ENCODE assay signal across 33 mouse cellular contexts in the genomic region with DNA sequence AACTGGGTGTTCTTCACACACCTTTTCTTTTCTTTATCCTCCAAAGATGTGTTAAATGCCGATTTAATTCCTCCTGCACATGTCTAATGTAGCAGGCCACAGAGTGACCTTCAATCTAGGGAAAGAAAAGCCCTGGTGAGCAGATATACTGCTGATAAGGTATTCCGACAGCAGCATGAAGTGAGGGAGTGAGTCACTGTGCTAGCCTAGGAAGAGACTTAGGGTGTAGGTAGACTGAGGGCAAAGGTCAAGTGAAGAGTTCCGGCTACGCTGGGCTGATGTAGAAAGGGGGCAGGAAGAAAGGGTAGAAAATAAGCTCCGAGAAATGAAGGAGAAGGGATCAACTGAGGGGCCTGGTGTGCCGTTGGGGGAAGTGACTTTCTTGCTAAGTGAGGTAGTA. TPM values are rescaled to one million over a fixed set of nuclear protein-coding genes. Genes with fewer than 3 reads are reported as not detected.
DNase-seq lines count a peak whose midpoint lies in the region; ATAC-seq and TF ChIP-seq lines count a peak whose summit lies in the region.
"Had no signal": no experiment of that assay in that cellular context is flagged by ENCODE, and none has a peak within 500 bp of the region (broad histone marks: within the 10 kb centered on the region; RNA-seq: fewer than 3 reads in every experiment).

No protein-coding gene starts in this region.

- no peaks in the 10 kb centered on the region for H3K4me1 ChIP-seq in intestine, postnatal 0 days (replicated peaks; ENCODE audit: control insufficient read depth, insufficient read depth, low read length)
- H3K4me1 ChIP-seq in stomach, postnatal 0 days (replicated peaks; ENCODE audit: control insufficient read depth, insufficient read depth): peaks cover 4% of the 10 kb centered on the region; the same call in 1 of the 2 replicates

- peak overlapping the region; percentile 87 for H3K27ac ChIP-seq in intestine, postnatal 0 days (ENCODE audit: low read depth, low read length)
- H3K27ac ChIP-seq in stomach, postnatal 0 days (replicated peaks): peak overlapping the region; percentile 84
- H3K27ac ChIP-seq in left cerebral cortex, adult 2 months: no peak overlapping the region
- H3K27ac ChIP-seq: embryonic facial prominence, embryonic 12.5 days; forebrain, embryonic 10.5 days; forebrain, embryonic 15.5 days; hindbrain, embryonic 13.5 days; limb, embryonic 12.5 days had no signal

- no peak for TF ChIP-seq EP300 in stomach, postnatal 0 days (optimal IDR thresholded peaks at IDR 0.05)

- no peak overlapping the region for H3K4me3 ChIP-seq in intestine, postnatal 0 days (ENCODE audit: low read depth, low read length)
- no peak overlapping the region for H3K4me3 ChIP-seq in stomach, postnatal 0 days (ENCODE audit: low read depth, low read length)
- H3K4me3 ChIP-seq in left cerebral cortex, adult 2 months: no peak overlapping the region
- H3K4me3 ChIP-seq: embryonic facial prominence, embryonic 12.5 days; forebrain, embryonic 10.5 days; forebrain, embryonic 15.5 days; heart, embryonic 12.5 days; hindbrain, embryonic 13.5 days; limb, embryonic 12.5 days had no signal

- no peak for TF ChIP-seq CTCF in intestine, postnatal 0 days (IDR thresholded peaks at IDR 0.05; ENCODE audit: low read depth)
- TF ChIP-seq CTCF in stomach, postnatal 0 days (IDR thresholded peaks at IDR 0.05; ENCODE audit: low read depth): no peak
- no peak for TF ChIP-seq CTCF in left cerebral cortex, adult 2 months (IDR thresholded peaks at IDR 0.05)

- no peaks in the 10 kb centered on the region for H3K36me3 ChIP-seq in intestine, postnatal 0 days (ENCODE audit: control insufficient read depth, insufficient read depth)
- H3K36me3 ChIP-seq in stomach, postnatal 0 days (ENCODE audit: control insufficient read depth, insufficient read depth, low read length): no peaks in the 10 kb centered on the region
- H3K36me3 ChIP-seq: embryonic facial prominence, embryonic 12.5 days; forebrain, embryonic 10.5 days; forebrain, embryonic 15.5 days; heart, embryonic 12.5 days; limb, embryonic 12.5 days had no signal

- peak; percentile 64 for DNase-seq in heart, adult 11 months
- DNase-seq in heart, adult 8-10 months (ENCODE audit: low spot score): no peak
- DNase-seq in 416B (ENCODE audit: low read depth): peak; percentile 54
- peak; percentile 38 for DNase-seq in stomach, postnatal 0 days (ENCODE audit: low spot score)
- no peak for DNase-seq in frontal cortex, postnatal 14 days (ENCODE audit: low spot score in 2 of 2)
- DNase-seq in left cerebral cortex, adult 2 months (ENCODE audit: extremely low spot score in 1 of 2, low spot score in 2 of 2): no peak
- DNase-seq: adrenal gland, postnatal 10 days; cerebellum, adult 8-10 months; cerebellum, postnatal 25 days; gastrocnemius, postnatal 10 days; heart, postnatal 4 days; kidney, postnatal 14 days; layer of hippocampus, adult 9-11 months; lung, postnatal 10 days; midbrain, embryonic 14.5 days had no signal

- ATAC-seq in intestine, postnatal 0 days: peak; percentile 83
- ATAC-seq in stomach, postnatal 0 days (ENCODE audit: low FRiP score, low TSS enrichment): peak; percentile 61
- ATAC-seq: forebrain, embryonic 15.5 days; Patski had no signal

- no peaks in the 10 kb centered on the region for H3K9me3 ChIP-seq in intestine, postnatal 0 days (ENCODE audit: control insufficient read depth)
- no peaks in the 10 kb centered on the region for H3K9me3 ChIP-seq in stomach, postnatal 0 days (ENCODE audit: control insufficient read depth, low read length)
- H3K9me3 ChIP-seq: embryonic facial prominence, embryonic 12.5 days; forebrain, embryonic 10.5 days; forebrain, embryonic 15.5 days; heart, embryonic 12.5 days; hindbrain, embryonic 13.5 days; limb, embryonic 12.5 days had no signal

- 33% methylated on average over 6 of the region's 6 CpGs for WGBS in intestine, postnatal 0 days
- 60% methylated on average over 6 of the region's 6 CpGs for WGBS in stomach, postnatal 0 days

- intact Hi-C loops in left cerebral cortex, adult 2 months (cut with DNase I): no loop called here

- no peaks in the 10 kb centered on the region for H3K27me3 ChIP-seq in intestine, postnatal 0 days (replicated peaks; ENCODE audit: control insufficient read depth, insufficient read depth, low read length)
- H3K27me3 ChIP-seq in stomach, postnatal 0 days (ENCODE audit: control insufficient read depth, insufficient read depth, low read length): no peaks in the 10 kb centered on the region
- H3K27me3 ChIP-seq: embryonic facial prominence, embryonic 12.5 days; forebrain, embryonic 15.5 days; Patski had no signal

- peak overlapping the region; percentile 87; the same call in 1 of the 2 replicates for H3K4me2 ChIP-seq in intestine, postnatal 0 days (replicated peaks; ENCODE audit: low read depth)
- peak overlapping the region; percentile 14; the same call in 1 of the 2 replicates for H3K4me2 ChIP-seq in stomach, postnatal 0 days (replicated peaks; ENCODE audit: low read depth)
- H3K4me2 ChIP-seq: embryonic facial prominence, embryonic 12.5 days; forebrain, embryonic 15.5 days; heart, embryonic 12.5 days; limb, embryonic 12.5 days; liver, embryonic 11.5 days had no signal

- H3K9ac ChIP-seq in intestine, postnatal 0 days (ENCODE audit: low read depth, low read length): no peak overlapping the region
- no peak overlapping the region for H3K9ac ChIP-seq in stomach, postnatal 0 days (ENCODE audit: low read length)
- H3K9ac ChIP-seq: embryonic facial prominence, embryonic 12.5 days; forebrain, embryonic 15.5 days; heart, embryonic 12.5 days; hindbrain, embryonic 13.5 days; limb, embryonic 12.5 days had no signal

RNA-seq across cellular contexts. Expression of gene Mon1a, which starts 2.3 kb away (rescaled TPM):
- 10 to 100 TPM; 10.8 to 12.2 (median 11.9) TPM for total RNA-seq in heart, adult 8-10 months (2022)
- 31.6 and 34.7 TPM in 2 replicates for polyA plus RNA-seq in intestine, postnatal 0 days (2015; fragmentation: Nextera tagmentation; extraction: Ambion mirVana)
- 22.9 and 23.6 TPM in 2 replicates for polyA plus RNA-seq in stomach, postnatal 0 days (2015; fragmentation: Nextera tagmentation; extraction: Ambion mirVana)
- total RNA-seq in left cerebral cortex, adult 2 months (2021): 10 to 100 TPM; 24.3 to 26.7 TPM

RNA-seq across cellular contexts. Expression of gene Mst1r, which starts 16.4 kb away (rescaled TPM):
- total RNA-seq in heart, adult 8-10 months (2022): 1 to 10 TPM; 1.3 to 3.7 (median 2.1) TPM
- polyA plus RNA-seq in intestine, postnatal 0 days (2015; fragmentation: Nextera tagmentation; extraction: Ambion mirVana): 7.1 and 8.8 TPM in 2 replicates
- polyA plus RNA-seq in stomach, postnatal 0 days (2015; fragmentation: Nextera tagmentation; extraction: Ambion mirVana): 10.4 and 10.6 TPM in 2 replicates
- under 1 TPM; 0.68 to 0.91 TPM for total RNA-seq in left cerebral cortex, adult 2 months (2021)

RNA-seq across cellular contexts. Expression of gene Rbm6, which starts 17.2 kb away (rescaled TPM):
- 10 to 100 TPM; 24.8 to 31.0 (median 27.6) TPM for total RNA-seq in heart, adult 8-10 months (2022)
- polyA plus RNA-seq in intestine, postnatal 0 days (2015; fragmentation: Nextera tagmentation; extraction: Ambion mirVana): 21.1 and 26.2 TPM in 2 replicates
- polyA plus RNA-seq in stomach, postnatal 0 days (2015; fragmentation: Nextera tagmentation; extraction: Ambion mirVana): 25.3 and 25.6 TPM in 2 replicates
- 10 to 100 TPM; 66.5 to 68.4 TPM for total RNA-seq in left cerebral cortex, adult 2 months (2021)

RNA-seq across cellular contexts. Expression of gene Actl11, which starts 38.0 kb away (rescaled TPM):
- total RNA-seq in heart, adult 8-10 months (2022): not detected
- polyA plus RNA-seq in intestine, postnatal 0 days (2015; fragmentation: Nextera tagmentation; extraction: Ambion mirVana): not detected in 2 replicates
- not detected in 2 replicates for polyA plus RNA-seq in stomach, postnatal 0 days (2015; fragmentation: Nextera tagmentation; extraction: Ambion mirVana)
- total RNA-seq in left cerebral cortex, adult 2 months (2021): not detected
- total RNA-seq: adrenal gland, postnatal 10 days; gastrocnemius, postnatal 10 days; heart, postnatal 4 days; left cerebral cortex, postnatal 14 days; MEL had no signal
- polyA plus RNA-seq: embryonic facial prominence, embryonic 12.5 days; forebrain, embryonic 10.5 days; forebrain, embryonic 15.5 days; frontal cortex, adult 2 months; heart, embryonic 12.5 days; heart, postnatal 0 days; hindbrain, embryonic 13.5 days; kidney, embryonic 14.5 days; limb, embryonic 12.5 days; liver, embryonic 11.5 days; liver, embryonic 16.5 days; midbrain, embryonic 14.5 days; neural tube, embryonic 14.5 days; Patski; thymus, postnatal 0 days had no signal

RNA-seq across cellular contexts. Expression of gene Camkv, which starts 45.2 kb away (rescaled TPM):
- under 1 TPM in 2 of 4 experiments, not detected in 2; 0.16 to 0.66 TPM for total RNA-seq in heart, adult 8-10 months (2022)
- 0.37 and 0.42 TPM in 2 replicates for polyA plus RNA-seq in intestine, postnatal 0 days (2015; fragmentation: Nextera tagmentation; extraction: Ambion mirVana)
- polyA plus RNA-seq in stomach, postnatal 0 days (2015; fragmentation: Nextera tagmentation; extraction: Ambion mirVana): 0.62 and 0.94 TPM in 2 replicates
- total RNA-seq in left cerebral cortex, adult 2 months (2021): 100 to 1,000 TPM; 330 to 356 TPM
- total RNA-seq: heart, postnatal 4 days; monocyte, adult 5-6 weeks had no signal
- polyA plus RNA-seq: heart, postnatal 0 days had no signal

Comparison
In these comparisons a context has a peak if more than half of its experiments do, and no peak if none do; other contexts are left out.
1. DNase-seq: peak in heart, adult 11 months (single experiment), 416B (single experiment) and stomach, postnatal 0 days (single experiment); none in heart, adult 8-10 months (single experiment), frontal cortex, postnatal 14 days (0 of 2) and left cerebral cortex, adult 2 months (0 of 2).